Mouse (Mus musculus) liver, embryonic 12.5 days (tissue): ENCODE results near the gene Sugct. TPM values are rescaled to one million over a fixed set of nuclear protein-coding genes. Genes with fewer than 3 reads are reported as not detected.
"Not testable (repeated sequence)": the region's sequence is repeated elsewhere in the genome, so short reads cannot be mapped to it uniquely, and the experiment has no call there.

Source experiments
- ATAC-seq: fragments of 200-750 bp; cut with Nextera tagmentation; 2 replicates; pipeline ENCODE4 v1.8.0; 2017; ENCODE audit warnings: moderate number of reproducible peaks, mild to moderate bottlenecking, moderate library complexity
- H3K27ac ChIP-seq: fragments of 300-500 bp; sonication (generic); 2 replicates; pipeline ENCODE4 v1.5.1; 2016; ENCODE audit warnings: mild to moderate bottlenecking
- H3K27me3 ChIP-seq: fragments of 300-500 bp; sonication (generic); replicated peaks from 2 replicates; pipeline ENCODE4 v1.6.1; 2016; ENCODE audit warnings: mild to moderate bottlenecking, moderate library complexity
- H3K36me3 ChIP-seq: fragments of 300-500 bp; sonication (generic); 2 replicates; pipeline ENCODE4 v1.6.1; 2016; ENCODE audit warnings: mild to moderate bottlenecking, moderate library complexity
- H3K4me1 ChIP-seq: fragments of 300-500 bp; sonication (generic); 2 replicates; pipeline ENCODE4 v1.6.1; 2016
- H3K4me2 ChIP-seq: fragments of 300-500 bp; sonication (generic); 2 replicates; pipeline ENCODE4 v1.6.1; 2016; ENCODE audit warnings: mild to moderate bottlenecking, moderate library complexity
- H3K4me3 ChIP-seq: fragments of 300-500 bp; sonication (generic); 2 replicates; pipeline ENCODE4 v1.5.1; 2016; ENCODE audit warnings: mild to moderate bottlenecking, moderate library complexity
- H3K9ac ChIP-seq: fragments of 300-500 bp; sonication (generic); 2 replicates; pipeline ENCODE4 v1.6.1; 2016; ENCODE audit warnings: mild to moderate bottlenecking, moderate library complexity
- H3K9me3 ChIP-seq: fragments of 300-500 bp; sonication (generic); replicated peaks from 2 replicates; pipeline ENCODE4 v1.6.1; 2016; ENCODE audit warnings: mild to moderate bottlenecking, moderate library complexity
- WGBS: fragments of 180-500 bp; shearing (Covaris S2); methylation state at CpG from one replicate; pipeline ENCODE4 v1.1.7; 2016; ENCODE audit not compliant: insufficient replicate concordance; 5-methylcytosine and 5-hydroxymethylcytosine counted together
- polyA plus RNA-seq: library from polyadenylated mRNA; unstranded; fragments of >200 nt; fragmentation: Nextera tagmentation; extraction: Ambion mirVana; gene quantifications from 2 replicates; pipeline ENCODE4 v1.2.1, GENCODE M21; 2016

Gene Sugct
- polyA plus RNA-seq, 1 experiment from 2014 or later, result 3.3 TPM

GRCm38 (mm10) chr13:16830291-16830690, 865.1 kb downstream of the Sugct start:
- not testable (repeated sequence) for H3K9ac ChIP-seq, H3K27me3 ChIP-seq, H3K4me1 ChIP-seq, ATAC-seq, H3K9me3 ChIP-seq, H3K4me2 ChIP-seq, H3K27ac ChIP-seq, H3K36me3 ChIP-seq, H3K4me3 ChIP-seq
- WGBS, result 63% methylated on average over 6 of the region's 6 CpGs

DNA sequence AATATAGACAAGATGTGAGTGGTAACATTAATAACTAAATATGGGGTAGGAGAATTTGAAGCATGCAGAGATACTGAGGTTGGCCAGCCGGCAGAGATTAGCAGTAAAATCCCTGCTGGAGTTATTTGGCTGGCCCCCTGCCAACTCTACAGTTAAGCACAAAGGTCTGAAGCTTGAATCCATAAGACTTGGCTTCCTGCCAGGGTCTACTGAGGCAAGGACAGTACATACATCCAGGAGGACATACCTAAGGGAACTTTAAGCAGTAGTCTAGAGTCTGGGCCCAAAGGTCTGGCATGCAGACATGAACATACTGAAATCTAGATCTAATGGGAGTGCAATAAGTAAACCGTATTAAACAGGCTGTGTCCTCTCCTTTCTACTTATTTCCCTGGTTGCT, 865.8 kb downstream of the Sugct start:
- no peak overlapping the region for H3K4me2 ChIP-seq
- no peaks in the 10 kb centered on the region for H3K36me3 ChIP-seq
- H3K9ac ChIP-seq, result no peak overlapping the region
- H3K27me3 ChIP-seq, result no peaks in the 10 kb centered on the region
- no peak overlapping the region for H3K4me3 ChIP-seq
- H3K27ac ChIP-seq, result no peak overlapping the region
- H3K9me3 ChIP-seq, result no peaks in the 10 kb centered on the region
- ATAC-seq, result no peak
- WGBS, result 64% methylated on average over 2 of the region's 2 CpGs
- no peaks in the 10 kb centered on the region for H3K4me1 ChIP-seq

DNA sequence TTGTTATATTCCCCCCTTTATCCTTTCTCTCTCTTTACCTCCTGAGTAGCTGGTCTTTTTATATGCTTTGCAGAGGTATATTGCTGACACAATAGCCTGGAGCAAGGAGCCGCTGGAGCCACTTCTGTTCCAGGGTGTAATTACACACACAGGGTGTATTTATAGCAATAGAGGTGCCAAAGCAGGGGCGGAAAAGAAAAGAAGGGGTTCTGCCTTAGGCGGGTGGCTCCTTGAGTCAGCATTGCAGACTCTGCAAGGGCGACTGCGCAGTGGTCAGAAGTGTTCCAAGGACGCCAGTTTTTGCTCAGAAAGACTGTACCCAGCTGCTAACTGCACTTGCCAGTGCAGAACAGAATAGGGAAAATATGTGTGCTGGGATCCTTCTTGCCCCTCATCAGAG, 869.7 kb downstream of the Sugct start:
- H3K4me1 ChIP-seq, result no peaks in the 10 kb centered on the region
- WGBS, result 74% methylated on average over 6 of the region's 6 CpGs
- no peaks in the 10 kb centered on the region for H3K9me3 ChIP-seq
- ATAC-seq, result no peak
- no peaks in the 10 kb centered on the region for H3K27me3 ChIP-seq
- no peak overlapping the region for H3K4me2 ChIP-seq
- no peaks in the 10 kb centered on the region for H3K36me3 ChIP-seq
- no peak overlapping the region for H3K27ac ChIP-seq
- H3K4me3 ChIP-seq, result no peak overlapping the region
- H3K9ac ChIP-seq, result no peak overlapping the region

GRCm38 (mm10) chr13:16821785-16822184, 873.6 kb downstream of the Sugct start:
- 68% methylated on average over 4 of the region's 4 CpGs for WGBS
- Histone ChIP-seq H3K4me3 (no peak overlapping the region), H3K9ac (no peak overlapping the region), H3K27ac (no peak overlapping the region), H3K4me1 (no peaks in the 10 kb centered on the region), H3K9me3 (no peaks in the 10 kb centered on the region), H3K27me3 (no peaks in the 10 kb centered on the region), H3K4me2 (no peak overlapping the region), H3K36me3 (no peaks in the 10 kb centered on the region)
- ATAC-seq, result no peak

- Histone ChIP-seq H3K9me3 (no peaks in the 10 kb centered on the region), H3K9ac (no peak overlapping the region), H3K27me3 (no peaks in the 10 kb centered on the region), H3K36me3 (no peaks in the 10 kb centered on the region), H3K4me3 (no peak overlapping the region), H3K27ac (no peak overlapping the region), H3K4me1 (no peaks in the 10 kb centered on the region), H3K4me2 (no peak overlapping the region)
- WGBS, result 60% methylated on average over 6 of the region's 6 CpGs
- ATAC-seq, result no peak
These were observed 877.9 kb downstream of the Sugct start for GRCm38 (mm10) chr13:16817471-16817870.

- no peaks in the 10 kb centered on the region for H3K36me3 ChIP-seq
- no peaks in the 10 kb centered on the region for H3K4me1 ChIP-seq
- H3K9ac ChIP-seq, result no peak overlapping the region
- H3K4me2 ChIP-seq, result no peak overlapping the region
- no peaks in the 10 kb centered on the region for H3K9me3 ChIP-seq
- no peak for ATAC-seq
- no peaks in the 10 kb centered on the region for H3K27me3 ChIP-seq
- no peak overlapping the region for H3K4me3 ChIP-seq
- H3K27ac ChIP-seq, result no peak overlapping the region
- WGBS, result 39% methylated on average over 5 of the region's 5 CpGs
These were observed 878.6 kb downstream of the Sugct start for GRCm38 (mm10) chr13:16816747-16817146.

DNA sequence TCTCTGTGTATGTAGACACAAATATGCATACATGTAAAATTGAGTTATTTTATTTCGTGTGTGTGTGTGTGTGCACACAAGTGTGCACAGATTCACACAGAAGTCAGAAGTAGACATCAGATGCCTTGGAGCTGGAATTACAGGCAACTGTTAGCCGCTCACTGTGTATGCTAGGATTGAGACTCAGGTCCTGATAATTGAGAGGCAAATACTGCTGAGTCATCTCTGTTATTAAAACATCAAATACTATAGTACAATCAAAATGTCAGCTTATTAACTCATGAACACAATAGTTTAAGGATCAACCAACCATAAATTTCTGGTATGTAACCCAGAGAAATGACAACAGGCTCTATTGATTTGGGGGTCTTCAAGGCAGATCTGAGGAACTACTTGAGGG, 883.1 kb downstream of the Sugct start:
- H3K9me3 ChIP-seq, result no peaks in the 10 kb centered on the region
- H3K27me3 ChIP-seq, result no peaks in the 10 kb centered on the region
- WGBS, result 63% methylated on average over 2 of the region's 2 CpGs
- H3K4me3 ChIP-seq, result no peak overlapping the region
- H3K36me3 ChIP-seq, result no peaks in the 10 kb centered on the region
- H3K27ac ChIP-seq, result no peak overlapping the region
- no peak for ATAC-seq
- no peaks in the 10 kb centered on the region for H3K4me1 ChIP-seq
- no peak overlapping the region for H3K9ac ChIP-seq
- no peak overlapping the region for H3K4me2 ChIP-seq

Other genes with a start within 250 kb of the Sugct start
- 42.8 and 43.9 TPM in 2 replicates for gene Mplkip, start 361 bp downstream of the Sugct start, polyA plus RNA-seq
- gene Cdk13, start 109.5 kb upstream of the Sugct start, polyA plus RNA-seq, result 11.1 and 15.5 TPM in 2 replicates
- gene Rala, start 248.7 kb upstream of the Sugct start, polyA plus RNA-seq, result 27.8 and 30.4 TPM in 2 replicates